Mouse (Mus musculus) brain, embryonic 14.5 days (tissue): ENCODE measurements around the gene Hoxd8.

ENCODE experiments used
- CTCF ChIP-seq: fragments of 200-500 bp; IDR thresholded peaks from 2 replicates; pipeline ENCODE4 v1.5.1; 2012; ENCODE audit warnings: inconsistent platforms, mild to moderate bottlenecking, moderate library complexity, borderline replicate concordance; ENCODE audit not compliant: insufficient read depth, insufficient read length; ENCODE audit errors: extremely low read depth
- POLR2A ChIP-seq: fragments of 200-500 bp; IDR thresholded peaks from 2 replicates; pipeline ENCODE4 v1.6.1; 2012; ENCODE audit warnings: mild to moderate bottlenecking, inconsistent platforms, borderline replicate concordance; ENCODE audit not compliant: poor library complexity, insufficient read depth, insufficient read length, severe bottlenecking; ENCODE audit errors: extremely low read depth

GRCm38 (mm10) chr2:74706393-74706960, 2.1 kb downstream of the Hoxd8 start:
- TF ChIP-seq POLR2A, result no peak
- no peak for TF ChIP-seq CTCF
